Mouse (Mus musculus) CD4-positive, CD25-positive, alpha-beta regulatory T cell (primary cell): ENCODE measurements around the gene Olfr1348. TPM values are rescaled to one million over a fixed set of nuclear protein-coding genes. Genes with fewer than 3 reads are reported as not detected.

Experiments
- polyA plus RNA-seq: library from polyadenylated mRNA; unstranded; fragments of 100-300 nt; shearing (Covaris generic); gene quantifications from one replicate; pipeline ENCODE4 v1.2.1, GENCODE M21; 2017

Gene Olfr1348
- polyA plus RNA-seq, result not detected

DNA sequence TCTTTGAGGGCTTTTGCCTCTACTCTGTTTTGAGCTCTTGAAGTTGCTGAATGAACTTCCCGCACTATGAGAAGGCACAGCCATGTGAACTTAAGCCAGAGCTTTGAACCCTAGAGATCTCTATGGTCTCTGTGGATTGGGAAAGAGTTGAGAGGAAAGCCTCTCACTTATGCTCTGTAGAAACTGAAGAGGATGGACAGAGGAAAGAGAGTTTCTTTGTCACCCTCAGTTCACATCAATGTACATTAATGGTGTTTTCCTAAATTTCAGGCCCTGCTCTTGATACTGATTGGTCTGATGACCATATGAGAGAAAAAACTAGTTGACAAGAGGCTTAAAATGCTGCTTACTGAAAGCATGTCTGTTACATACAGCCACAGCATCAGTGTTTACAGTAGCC is at the start of gene Olfr1348:
Gene Olfr1348 (minus strand): TSS at position 101 of the 400 bp plus-strand sequence.

DNA sequence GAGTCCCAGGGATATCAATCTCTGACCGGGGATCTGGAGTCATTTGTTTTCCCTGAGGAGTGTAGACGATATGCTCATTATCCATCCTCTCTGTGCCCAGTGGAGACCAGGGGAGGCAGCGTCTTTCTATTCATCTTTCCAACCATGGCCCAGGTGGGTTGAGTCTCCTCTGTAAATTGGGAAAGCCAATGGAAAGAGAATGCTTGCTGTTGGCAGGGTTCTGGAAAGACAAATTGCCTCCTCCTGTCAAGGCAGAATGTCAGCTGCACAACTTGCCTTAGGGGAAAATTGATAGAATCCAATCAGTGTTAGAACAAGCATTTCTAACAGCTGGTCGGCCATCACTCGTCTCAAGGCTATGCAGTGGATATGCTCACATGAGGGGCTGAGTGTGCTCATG is 14.3 kb upstream of the Olfr1348 start, which contains the start of gene Olfr1349:
Gene Olfr1349 (minus strand): TSS at position 101 of the 400 bp plus-strand sequence.

DNA sequence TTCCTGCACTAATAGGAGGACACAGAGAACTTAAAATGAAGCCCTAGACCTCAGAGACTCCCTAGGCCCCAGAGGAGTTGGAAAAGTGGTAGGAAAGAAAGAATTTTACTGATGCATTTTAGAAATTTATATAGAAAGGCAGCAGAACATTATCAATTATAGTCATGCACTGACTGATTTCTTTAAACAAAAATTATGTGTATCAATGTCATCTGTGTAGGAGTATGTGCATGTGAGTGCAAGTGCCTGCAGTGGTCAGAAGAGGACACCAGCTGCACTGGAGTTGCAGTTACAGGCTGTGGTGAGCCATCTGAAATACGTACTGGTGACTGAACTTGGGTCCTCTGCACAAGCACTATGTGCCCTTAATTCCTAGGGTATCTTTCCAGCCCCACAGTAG is 8.9 kb downstream of the Olfr1348 start, which contains the start of gene Olfr1347:
Gene Olfr1347 (minus strand): TSS at position 101 of the 400 bp plus-strand sequence.

DNA sequence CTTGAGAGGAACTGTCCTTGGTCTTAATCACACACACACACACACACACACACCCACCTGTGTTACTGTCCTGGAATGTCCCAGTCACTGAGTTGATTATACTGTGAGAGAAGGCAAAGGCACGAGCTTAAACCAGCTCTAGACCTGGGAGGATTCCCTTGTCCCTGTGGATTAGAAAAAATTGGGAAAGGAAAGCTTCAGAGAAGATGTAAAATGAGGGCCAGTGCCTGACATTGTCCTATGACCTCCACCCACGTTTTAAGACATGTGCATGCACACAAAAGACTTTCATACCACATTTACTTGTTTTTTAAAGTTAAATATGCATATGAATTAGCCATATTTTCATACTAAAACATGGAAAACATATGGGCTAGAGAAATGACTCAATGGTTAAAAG is 21.7 kb downstream of the Olfr1348 start, which contains the start of gene Olfr5:
Gene Olfr5 (minus strand): TSS at position 101 of the 400 bp plus-strand sequence.

DNA sequence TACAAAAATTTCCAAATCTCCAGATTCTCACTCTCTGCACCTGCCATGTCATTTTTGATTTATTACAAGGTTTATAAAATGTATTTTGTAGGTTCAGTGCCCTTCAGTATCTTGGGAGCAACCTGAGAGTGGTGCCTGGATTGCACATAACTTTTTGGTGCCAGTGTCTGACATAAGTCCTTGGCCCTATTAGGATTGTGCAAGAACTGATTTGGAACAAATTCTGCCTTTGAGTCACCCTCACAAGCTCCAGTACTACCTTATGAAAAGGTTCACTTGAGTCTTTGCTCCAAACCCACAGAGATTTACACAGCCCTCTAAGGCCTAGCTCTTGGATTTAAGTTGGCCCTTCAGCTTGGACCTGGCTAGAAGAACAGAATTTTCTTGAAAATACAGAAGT is 41.6 kb downstream of the Olfr1348 start, which contains the start of gene Olfr1346:
Gene Olfr1346 (plus strand): TSS at position 151 of the 400 bp plus-strand sequence.

DNA sequence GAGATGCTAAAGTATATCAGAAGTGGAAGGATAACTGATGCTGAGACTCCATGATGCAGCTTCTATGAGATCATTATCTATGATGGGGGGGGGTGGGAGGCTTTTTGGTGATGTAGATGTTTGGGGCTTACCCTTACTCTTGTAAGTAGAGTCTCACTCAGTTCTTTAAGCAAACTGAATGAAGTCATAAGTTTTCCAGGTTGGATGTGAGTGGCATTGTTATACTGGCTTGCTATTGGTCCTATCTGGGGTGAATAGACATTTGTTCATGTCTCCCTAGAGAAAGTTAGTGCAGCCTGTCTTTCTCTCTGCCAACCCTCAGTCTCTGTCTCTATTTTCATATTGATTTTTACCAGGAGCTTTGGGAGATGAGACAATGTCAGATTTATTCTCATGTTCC is 52.7 kb downstream of the Olfr1348 start, which contains the start of gene Olfr1336:
Gene Olfr1336 (plus strand): TSS at position 301 of the 400 bp plus-strand sequence.

Other genes starting within 250 kb of the Olfr1348 start
- 6.1 TPM for gene Zfp667, start 222.2 kb downstream of the Olfr1348 start, polyA plus RNA-seq
- gene Zfp583, start 177.5 kb downstream of the Olfr1348 start, polyA plus RNA-seq, result 1.1 TPM
- 0.99 TPM for gene Gm3854, start 165.0 kb downstream of the Olfr1348 start, polyA plus RNA-seq
- 4.2 TPM for gene Zfp78, start 145.5 kb downstream of the Olfr1348 start, polyA plus RNA-seq
- gene Zfp28, start 125.5 kb downstream of the Olfr1348 start, polyA plus RNA-seq, result 14.5 TPM
- not detected for gene Smim17, start 110.0 kb downstream of the Olfr1348 start, polyA plus RNA-seq
- not detected for gene Gm20715, start 98.5 kb downstream of the Olfr1348 start, polyA plus RNA-seq
- 0.17 TPM for gene Olfr1344, start 70.1 kb downstream of the Olfr1348 start, polyA plus RNA-seq
- not detected for gene Olfr1336, start 52.6 kb downstream of the Olfr1348 start, polyA plus RNA-seq
- not detected for gene Olfr1346, start 41.6 kb downstream of the Olfr1348 start, polyA plus RNA-seq
- gene Olfr5, start 21.8 kb downstream of the Olfr1348 start, polyA plus RNA-seq, result not detected
- gene Olfr1347, start 9.0 kb downstream of the Olfr1348 start, polyA plus RNA-seq, result not detected
- gene Olfr1349, start 14.2 kb upstream of the Olfr1348 start, polyA plus RNA-seq, result 0.05 TPM
- not detected for gene Olfr1350, start 56.1 kb upstream of the Olfr1348 start, polyA plus RNA-seq
- gene Zim1, start 187.7 kb upstream of the Olfr1348 start, polyA plus RNA-seq, result not detected
- not detected for gene Peg3, start 221.7 kb upstream of the Olfr1348 start, polyA plus RNA-seq
- 0.11 TPM for gene Usp29, start 221.8 kb upstream of the Olfr1348 start, polyA plus RNA-seq